Mouse (Mus musculus) Patski (cell line): Measurements from ENCODE around the gene Rilpl1. TPM values are rescaled to one million over a fixed set of nuclear protein-coding genes. Genes with fewer than 3 reads are reported as not detected.
"Not testable (repeated sequence)": the region's sequence is repeated elsewhere in the genome, so short reads cannot be mapped to it uniquely, and the experiment has no call there.

Experiments used
- ATAC-seq: fragments of 100-300 bp; one replicate; pipeline ENCODE4 v1.8.0; 2021
- CTCF ChIA-PET: fragments of 350-600 bp; sonication (Branson Sonifier 250); formaldehyde crosslinking; loops from one replicate; lab custom pipeline; 2022; ENCODE audit warnings: inconsistent platforms; lab: Charles Lee
- POLR2A ChIA-PET: fragments of 350-600 bp; sonication (Branson Sonifier 250); formaldehyde crosslinking; loops from one replicate; lab custom pipeline; 2022; ENCODE audit warnings: antibody characterized with exemption, inconsistent platforms; lab: Charles Lee
- DNase-seq: peaks from one replicate; pipeline ENCODE4 v3.0.0-alpha.2; 2011; ENCODE audit warnings: low read depth, low spot score
- H3K27me3 ChIP-seq: fragments of 371-371 bp; one replicate; pipeline ENCODE4 v1.5.1; 2021
- CTCF ChIP-seq: fragments of 100-300 bp; IDR thresholded peaks from one replicate; pipeline ENCODE4 v1.5.1; 2021
- in situ Hi-C: fragments of 300-500 bp; cut with MboI; formaldehyde crosslinking; loops from 3 replicates; pipeline ENCODE4 v1.11.1; 2018; ENCODE audit warnings: low pct_unique_long_range_greater_than_20kb, mixed read lengths
- polyA plus RNA-seq: library from polyadenylated mRNA; unstranded; gene quantifications from one replicate; pipeline ENCODE4 v1.2.3, GENCODE M21; 2021

Rilpl1 gene
- polyA plus RNA-seq, 1 experiment from 2014 or later, result 98.2 TPM

DNA sequence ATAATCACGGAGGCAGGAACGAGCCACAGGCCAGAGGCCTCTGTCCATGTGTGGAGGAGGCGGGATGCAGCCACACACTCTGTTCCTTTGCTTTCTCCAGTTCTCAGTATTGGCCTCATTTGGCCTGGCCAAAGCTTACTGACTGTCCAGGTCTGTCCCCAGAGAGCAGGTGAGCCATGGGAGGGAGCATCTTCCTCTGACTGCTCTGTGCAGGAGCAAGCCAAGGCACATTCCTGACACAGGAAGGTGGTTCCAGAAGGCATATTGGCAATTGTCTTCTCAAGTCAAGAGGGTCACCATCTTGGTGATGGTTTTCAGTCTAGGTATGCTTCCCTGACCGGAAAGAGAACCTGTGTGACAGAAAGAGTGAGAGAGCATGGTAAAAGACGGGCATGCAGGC is 67.7 kb downstream of the Rilpl1 start:
- ATAC-seq (no peak), DNase-seq (no peak)
- TF ChIP-seq CTCF, result no peak
- in situ Hi-C loops, result no loop called here
- no peaks in the 10 kb centered on the region for H3K27me3 ChIP-seq
- ChIA-PET CTCF (no interaction called here), POLR2A (interaction anchor here (0.8 kb wide), 1 partner anchor 9 kb away, joined by 3 read pairs; no protein-coding TSS in a partner anchor)

DNA sequence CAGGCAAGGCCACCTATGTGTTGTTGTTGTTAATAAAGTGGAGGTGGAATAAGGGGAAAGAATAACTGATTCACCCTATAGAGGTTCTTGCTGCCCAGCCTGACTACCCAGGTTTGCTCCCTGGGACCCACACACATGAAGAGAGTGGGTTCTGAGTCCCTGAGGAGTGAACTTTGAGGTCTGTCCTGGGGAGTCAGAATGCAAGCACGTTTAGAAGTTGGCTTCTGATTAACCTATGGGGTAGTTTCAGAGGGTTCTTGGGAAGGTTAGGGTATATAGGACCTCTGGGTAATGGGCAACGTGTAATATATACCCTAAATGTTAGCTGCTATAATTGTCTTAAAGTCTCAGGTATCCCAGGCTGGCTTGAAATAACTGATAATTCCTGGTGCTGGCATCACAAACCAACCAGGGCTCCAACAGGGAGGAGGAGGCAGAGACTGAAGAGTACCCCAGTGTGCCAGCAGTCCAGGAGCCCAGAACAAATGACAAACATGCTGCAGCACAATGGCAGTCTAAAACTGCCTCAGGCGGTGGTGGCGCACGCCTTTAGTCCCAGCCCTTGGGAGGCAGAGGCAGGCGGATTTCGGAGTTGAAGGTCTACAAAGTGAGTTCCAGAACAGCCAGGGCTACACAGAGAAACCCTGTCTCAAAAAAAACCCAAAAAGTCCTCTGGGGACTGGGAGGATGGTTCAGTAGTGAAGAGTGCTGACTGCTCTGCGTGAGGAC is 68.7 kb downstream of the Rilpl1 start:
- POLR2A ChIA-PET, result no interaction called here
- ATAC-seq (no peak), DNase-seq (no peak)
- in situ Hi-C loops, result no loop called here
- CTCF ChIA-PET, result no interaction called here
- TF ChIP-seq CTCF, result no peak
- H3K27me3 ChIP-seq, result no peaks in the 10 kb centered on the region

DNA sequence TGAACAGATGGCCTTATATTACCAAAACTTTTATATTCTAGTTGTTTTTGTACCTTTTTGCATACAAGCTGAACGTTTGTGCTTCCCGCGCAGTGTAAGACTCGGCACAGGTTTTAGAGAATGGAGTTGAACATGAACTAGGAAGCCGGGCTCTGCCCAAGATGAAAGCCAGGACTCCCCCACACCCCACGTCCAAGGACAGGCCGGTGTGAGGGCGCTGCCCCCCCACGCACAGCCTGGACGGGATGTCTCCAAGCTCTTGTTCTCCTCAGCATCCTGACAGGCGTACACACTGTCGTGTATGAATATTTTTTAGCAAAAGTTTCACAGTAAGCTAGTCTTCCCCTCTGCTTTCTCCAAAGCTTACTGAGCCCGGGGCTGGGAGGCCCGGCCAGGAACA is 70.3 kb downstream of the Rilpl1 start:
- H3K27me3 ChIP-seq, POLR2A ChIA-PET, in situ Hi-C loops, DNase-seq, CTCF ChIA-PET, ATAC-seq: not testable (repeated sequence)

DNA sequence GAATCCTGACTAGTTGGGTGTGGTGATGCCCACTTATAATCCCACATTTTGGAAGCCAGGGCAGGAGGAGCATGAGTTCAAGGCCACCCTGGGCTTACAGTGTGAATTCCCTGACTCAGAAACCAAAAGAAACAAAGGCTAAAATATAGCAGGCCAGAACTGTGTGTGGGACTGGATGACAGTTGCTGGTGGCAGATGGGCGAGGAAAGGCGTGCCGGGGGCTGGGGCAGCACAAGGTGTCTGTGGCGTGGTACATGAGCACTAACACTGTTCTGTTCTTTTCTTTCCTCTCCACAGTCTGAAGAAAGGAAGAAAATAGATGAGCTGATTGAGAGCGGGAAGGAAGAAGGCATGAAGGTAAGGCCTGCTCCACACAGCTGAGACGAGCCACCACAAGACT is 74.4 kb downstream of the Rilpl1 start:
- no peak for DNase-seq
- POLR2A ChIA-PET, result no interaction called here
- no peak for ATAC-seq
- CTCF ChIA-PET, result interaction anchor here (0.9 to 1.9 kb wide), 4 partner anchors 9 to 82 kb away, joined by 3 to 8 read pairs (median 4); no protein-coding TSS in a partner anchor
- no peaks in the 10 kb centered on the region for H3K27me3 ChIP-seq
- no peak for TF ChIP-seq CTCF
- in situ Hi-C loops, result no loop called here

DNA sequence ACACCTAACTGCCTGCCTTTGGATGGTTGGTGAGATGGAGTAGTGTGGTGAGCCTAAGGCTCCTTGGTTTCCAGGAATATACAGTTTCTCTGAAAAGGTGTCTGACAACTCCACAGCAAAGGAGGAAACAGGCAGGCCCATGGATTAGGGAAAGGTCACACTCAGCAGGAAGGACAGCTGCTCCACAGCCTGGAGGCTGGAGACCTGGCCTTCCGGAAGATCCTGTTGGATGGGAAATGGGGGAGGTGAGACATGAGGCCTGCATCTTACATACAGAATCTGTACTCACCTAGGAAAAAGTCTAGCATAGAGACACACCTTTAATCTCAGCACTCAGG is 77.1 kb downstream of the Rilpl1 start:
- no peak for ATAC-seq
- ChIA-PET POLR2A (interaction anchor here (0.7 kb wide), 1 partner anchor 13 kb away, joined by 3 read pairs; no protein-coding TSS in a partner anchor), CTCF (interaction anchor here (1.8 kb wide), 1 partner anchor 11 kb away, joined by 5 read pairs; no protein-coding TSS in a partner anchor)
- TF ChIP-seq CTCF, result no peak
- in situ Hi-C loops, result no loop called here
- H3K27me3 ChIP-seq, result no peaks in the 10 kb centered on the region
- DNase-seq, result no peak

DNA sequence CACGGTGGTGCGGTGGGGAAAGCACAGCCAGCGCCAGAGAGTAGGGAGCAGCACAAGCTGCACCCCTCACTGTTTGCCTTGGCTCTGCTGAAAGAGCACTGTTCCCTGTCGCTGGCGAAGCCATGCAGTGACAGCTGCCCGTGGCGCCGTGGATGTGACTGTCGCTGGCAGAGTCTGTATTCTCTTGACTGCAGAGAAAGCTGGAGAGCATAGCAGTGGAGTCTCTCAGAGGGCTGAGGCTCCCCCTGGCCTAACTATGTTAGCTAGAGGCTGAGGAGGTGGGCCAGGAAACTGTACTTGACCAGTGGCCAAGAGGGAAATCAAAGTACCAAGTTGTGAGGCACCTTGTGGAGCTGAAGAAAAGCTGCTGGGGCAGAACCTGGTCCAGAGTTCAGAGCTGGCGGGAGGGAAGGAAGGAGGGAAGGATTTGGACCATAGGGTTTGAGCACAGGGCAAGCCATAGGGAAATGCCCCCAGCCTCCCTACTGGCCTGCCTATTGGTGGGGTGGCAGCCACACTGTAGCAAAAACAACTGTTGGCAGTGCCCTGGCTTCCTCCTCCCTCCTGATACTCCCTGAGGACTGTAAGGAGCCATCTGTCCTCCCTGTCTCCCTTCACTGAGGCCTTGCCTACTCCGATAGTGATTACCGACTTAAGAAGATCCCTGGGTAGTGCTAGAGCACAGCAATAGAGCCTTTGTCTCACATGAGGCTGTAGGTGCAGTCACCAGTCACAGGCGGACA is 77.7 kb downstream of the Rilpl1 start:
- ChIA-PET CTCF (interaction anchor here (1.8 kb wide), 1 partner anchor 12 kb away, joined by 5 read pairs; no protein-coding TSS in a partner anchor), POLR2A (interaction anchor here (0.6 kb wide), 1 partner anchor 10 kb away, joined by 5 read pairs; no protein-coding TSS in a partner anchor)
- no peaks in the 10 kb centered on the region for H3K27me3 ChIP-seq
- no peak for TF ChIP-seq CTCF
- DNase-seq (no peak), ATAC-seq (no peak)
- in situ Hi-C loops, result no loop called here

DNA sequence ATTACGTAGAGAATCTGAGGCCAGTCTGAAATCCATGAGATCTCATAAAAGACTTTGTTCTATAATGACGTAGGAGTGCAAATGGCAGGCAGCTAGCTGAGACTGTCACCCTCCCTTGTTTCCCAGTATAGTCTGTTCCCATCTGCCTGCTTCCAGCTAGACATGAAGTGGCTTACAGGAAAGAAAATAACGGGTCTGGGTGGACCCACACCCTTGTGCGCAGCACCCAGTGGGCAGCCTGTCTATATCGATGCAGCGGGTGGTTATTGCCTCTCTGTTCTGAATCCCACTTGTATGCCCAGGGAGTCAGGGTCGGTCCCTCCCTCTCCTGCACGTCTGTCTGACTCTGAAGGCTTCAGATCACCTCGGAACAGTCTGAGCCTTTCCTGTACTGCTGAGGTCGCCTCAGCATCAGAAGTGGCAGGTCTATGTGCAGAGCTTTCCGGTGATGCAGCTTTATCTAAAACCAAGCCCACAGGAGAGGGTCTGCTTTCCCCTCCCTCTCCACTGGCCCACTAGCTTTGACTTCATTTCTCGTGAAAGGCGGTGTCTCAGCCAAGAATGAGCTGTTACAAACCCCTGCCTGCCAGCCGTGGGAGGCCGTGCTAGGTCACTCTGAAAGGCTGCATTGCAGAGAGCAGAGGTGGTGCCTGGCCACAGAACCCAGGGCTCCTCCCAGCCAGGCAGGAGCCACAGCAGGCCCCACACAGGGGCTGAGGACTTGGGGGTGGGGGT is 78.5 kb downstream of the Rilpl1 start:
- no peaks in the 10 kb centered on the region for H3K27me3 ChIP-seq
- no peak for TF ChIP-seq CTCF
- ATAC-seq (no peak), DNase-seq (no peak)
- ChIA-PET POLR2A (interaction anchor here (0.6 kb wide), 1 partner anchor 9 kb away, joined by 5 read pairs; no protein-coding TSS in a partner anchor), CTCF (interaction anchor here (1.8 kb wide), 1 partner anchor 13 kb away, joined by 5 read pairs; no protein-coding TSS in a partner anchor)
- in situ Hi-C loops, result no loop called here

DNA sequence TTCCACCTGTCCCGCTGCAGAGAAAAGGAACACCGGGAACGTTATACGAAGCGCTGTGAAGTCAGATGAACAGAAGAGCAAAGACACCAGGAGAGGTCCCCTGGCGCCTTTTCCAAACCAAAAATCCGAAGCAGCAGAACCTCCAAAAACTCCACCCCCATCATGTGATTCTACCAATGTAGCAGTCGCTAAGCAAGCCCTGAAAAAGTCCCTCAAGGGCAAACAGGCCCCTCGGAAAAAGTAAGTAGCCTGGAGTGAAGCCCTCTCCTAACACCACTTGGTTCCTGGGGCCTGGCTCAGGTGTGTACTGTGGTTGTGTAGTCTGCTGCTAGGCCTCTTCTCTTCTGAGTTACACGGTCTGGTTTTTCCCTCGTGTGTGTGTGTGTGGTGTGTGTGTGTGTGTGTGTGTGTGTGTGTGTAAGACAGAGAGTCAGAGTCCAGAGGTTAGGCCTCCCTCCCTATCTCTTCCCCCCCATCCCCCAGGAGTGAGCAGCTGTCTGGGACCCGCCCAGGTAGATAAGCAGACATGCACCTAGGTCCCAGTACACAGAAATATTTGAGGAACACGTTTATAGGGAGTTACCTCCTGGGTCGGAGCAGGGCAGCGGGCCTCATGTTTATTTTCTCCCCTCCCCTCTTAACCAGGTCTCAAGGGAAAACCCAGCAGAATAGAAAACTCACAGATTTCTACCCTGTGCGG is 80.4 kb downstream of the Rilpl1 start:
- POLR2A ChIA-PET, result no interaction called here
- CTCF ChIA-PET, result no interaction called here
- no peak for ATAC-seq
- no peak for DNase-seq
- no peaks in the 10 kb centered on the region for H3K27me3 ChIP-seq
- in situ Hi-C loops, result no loop called here
- TF ChIP-seq CTCF, result no peak

DNA sequence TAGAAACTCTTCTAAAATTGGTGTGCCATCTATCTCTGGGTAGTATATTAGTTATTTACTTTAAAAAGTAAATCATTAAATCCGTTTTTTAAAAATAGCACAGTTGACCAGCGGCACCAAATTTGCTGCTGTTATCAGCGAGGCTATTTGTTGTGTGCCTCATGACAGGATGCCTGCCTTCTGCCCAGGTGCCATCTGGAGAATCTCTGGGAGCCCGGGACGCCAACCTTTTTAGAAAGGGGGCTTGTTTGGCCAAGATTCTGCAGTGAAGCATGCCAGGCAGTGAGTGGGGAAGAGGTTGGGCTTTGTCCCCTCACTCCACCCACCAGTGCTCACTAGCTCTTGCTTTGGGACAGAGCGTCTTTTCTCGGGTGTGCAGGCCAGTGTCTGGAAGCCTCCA is 81.1 kb downstream of the Rilpl1 start:
- CTCF ChIA-PET, result no interaction called here
- ATAC-seq (no peak), DNase-seq (no peak)
- POLR2A ChIA-PET, result no interaction called here
- TF ChIP-seq CTCF, result no peak
- in situ Hi-C loops, result no loop called here
- H3K27me3 ChIP-seq, result no peaks in the 10 kb centered on the region

DNA sequence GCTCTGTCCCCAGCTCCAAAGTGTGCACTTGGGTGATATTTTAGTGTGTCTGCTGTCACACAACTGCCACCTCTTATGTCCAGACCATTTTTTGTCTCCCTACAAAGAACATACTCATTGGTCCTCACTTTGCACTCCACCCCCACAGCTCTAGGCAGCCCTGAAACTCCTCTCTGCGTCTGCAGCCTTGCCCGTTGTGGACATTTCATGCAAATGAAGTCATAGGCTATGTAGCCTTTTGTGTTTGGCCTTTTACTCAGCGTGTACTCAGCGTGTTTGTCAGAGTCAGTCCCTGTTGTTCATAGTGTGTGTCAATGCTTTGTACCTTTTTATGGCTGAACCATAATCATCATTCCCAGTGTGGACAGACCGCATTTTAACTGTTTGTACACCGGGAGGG is 81.7 kb downstream of the Rilpl1 start:
- H3K27me3 ChIP-seq, result no peaks in the 10 kb centered on the region
- TF ChIP-seq CTCF, result no peak
- ATAC-seq (no peak), DNase-seq (no peak)
- ChIA-PET CTCF (interaction anchor here (0.9 kb wide), 1 partner anchor 14 kb away, joined by 3 read pairs; no protein-coding TSS in a partner anchor), POLR2A (no interaction called here)
- in situ Hi-C loops, result loop anchor here (25.0 kb wide), 1 partner anchor 413 kb away; the partner anchor contains the start of genes Ccdc92 and Zfp664
